Mouse (Mus musculus): ENCODE results near the gene Ssrp1. TPM values are rescaled to one million over a fixed set of nuclear protein-coding genes. Genes with fewer than 3 reads are reported as not detected.

The Ssrp1 gene
- 170 and 182 TPM in 2 replicates for polyA plus RNA-seq (2012; rRNA removed)

GRCm38 (mm10) chr2:85037047-85038026, at the start of gene Ssrp1, which contains the start of gene P2rx3:
Gene Ssrp1 (plus strand): TSS chr2:85037234.
Gene P2rx3 (minus strand): TSS chr2:85037462.

GRCm38 (mm10) chr2:84987930-84988329, 49.1 kb upstream of the Ssrp1 start, which contains the start of gene Prg3:
Gene Prg3 (plus strand): TSS chr2:84988215.

GRCm38 (mm10) chr2:85047596-85048167, 10.6 kb downstream of the Ssrp1 start, which contains the start of gene Tnks1bp1:
Gene Tnks1bp1 (plus strand): TSS chr2:85048022.

Other genes with a start within 250 kb of the Ssrp1 start
- gene Ube2l6, start 238.4 kb upstream of the Ssrp1 start, polyA plus RNA-seq (2012; rRNA removed), result 11.0 and 12.9 TPM in 2 replicates
- gene Smtnl1, start 214.6 kb upstream of the Ssrp1 start, polyA plus RNA-seq (2012; rRNA removed), result 1.5 TPM in 1 of 2 replicates, not detected in the other
- gene Timm10, start 210.2 kb upstream of the Ssrp1 start, polyA plus RNA-seq (2012; rRNA removed), result 108 and 122 TPM in 2 replicates
- 1.5 and 1.6 TPM in 2 replicates for gene Slc43a1, start 198.4 kb upstream of the Ssrp1 start, polyA plus RNA-seq (2012; rRNA removed)
- 24.1 and 28.7 TPM in 2 replicates for gene Rtn4rl2, start 150.5 kb upstream of the Ssrp1 start, polyA plus RNA-seq (2012; rRNA removed)
- gene Slc43a3, start 100.7 kb upstream of the Ssrp1 start, polyA plus RNA-seq (2012; rRNA removed), result 8.2 and 11.9 TPM in 2 replicates
- gene Prg2, start 56.8 kb upstream of the Ssrp1 start, polyA plus RNA-seq (2012; rRNA removed), result not detected in 2 replicates
- not detected in 2 replicates for gene Prg3, start 49.0 kb upstream of the Ssrp1 start, polyA plus RNA-seq (2012; rRNA removed)
- gene P2rx3, start 228 bp downstream of the Ssrp1 start, polyA plus RNA-seq (2012; rRNA removed), result 1.2 and 7.3 TPM in 2 replicates
- 32.7 and 35.2 TPM in 2 replicates for gene Tnks1bp1, start 10.8 kb downstream of the Ssrp1 start, polyA plus RNA-seq (2012; rRNA removed)
- gene Aplnr, start 99.0 kb downstream of the Ssrp1 start, polyA plus RNA-seq (2012; rRNA removed), result 13.4 and 13.9 TPM in 2 replicates
- 30.6 and 31.7 TPM in 2 replicates for gene Lrrc55, start 160.0 kb downstream of the Ssrp1 start, polyA plus RNA-seq (2012; rRNA removed)